Mouse (Mus musculus): ENCODE data around the gene Hoxc13. TPM values are rescaled to one million over a fixed set of nuclear protein-coding genes. Genes with fewer than 3 reads are reported as not detected.

The Hoxc13 gene
- polyA plus RNA-seq, 1 experiment = not detected

DNA sequence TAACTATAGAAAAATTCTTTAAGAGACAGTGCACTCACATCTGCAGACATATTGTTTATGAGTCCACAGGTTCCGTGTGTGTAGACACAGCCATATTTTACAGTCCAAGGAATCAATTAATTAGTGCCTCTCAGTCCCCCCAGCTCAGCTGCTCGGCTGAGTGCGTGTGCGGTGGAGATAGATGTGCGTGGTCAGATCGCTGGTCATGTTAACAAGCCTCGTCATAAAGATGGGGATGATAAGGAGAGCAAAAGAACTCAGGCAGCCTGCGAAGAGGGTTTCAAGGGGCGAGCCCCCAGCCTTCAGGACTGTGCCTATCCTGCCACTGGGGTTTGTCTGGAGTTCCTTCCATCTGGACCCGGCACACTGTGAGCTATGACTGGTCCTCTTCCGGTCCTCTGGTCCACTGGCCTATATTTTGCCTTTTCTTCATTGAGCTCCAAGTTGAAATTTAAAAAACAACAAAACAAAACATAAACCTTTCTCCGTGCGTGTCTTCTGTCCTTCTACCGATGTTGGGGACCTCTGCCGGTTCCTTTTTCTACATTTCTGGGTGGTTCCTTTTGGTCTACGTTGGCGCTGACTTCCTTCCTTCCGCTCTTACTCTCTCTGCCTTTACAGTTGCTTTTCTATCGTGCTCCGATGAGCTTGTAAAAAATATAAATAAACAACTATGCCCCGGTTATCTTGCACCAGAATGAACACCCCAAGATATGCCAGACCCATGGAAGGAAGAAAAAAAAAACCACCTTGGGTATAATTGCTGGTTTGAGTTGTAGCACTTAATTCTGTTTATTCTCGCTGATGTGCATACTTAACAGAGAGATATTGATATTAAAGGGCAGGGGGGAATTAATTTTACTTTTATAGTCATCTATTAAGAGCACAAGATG lies 24.5 kb downstream of the Hoxc13 start:
- Histone ChIP-seq H3K4me1 (ENCODE audit: control insufficient read depth, insufficient read depth, low read length) (0 out of 2 replicates have a peak, but pooled peaks cover 3% of the 10 kb centered on the region), H3K27ac (ENCODE audit: insufficient read depth, low read depth, low read length) (no peak overlapping the region), H3K4me3 (ENCODE audit: insufficient read depth, low read depth, low read length) (no peak overlapping the region)
- 14% methylated on average over 22 of the region's 22 CpGs for WGBS
- TF ChIP-seq CTCF (IDR thresholded peaks at IDR 0.05; ENCODE audit: insufficient read depth, low read depth, low read length) (no peak), POLR2A (IDR thresholded peaks at IDR 0.05; ENCODE audit: insufficient read depth, low read depth, low read length) (no peak)

DNA sequence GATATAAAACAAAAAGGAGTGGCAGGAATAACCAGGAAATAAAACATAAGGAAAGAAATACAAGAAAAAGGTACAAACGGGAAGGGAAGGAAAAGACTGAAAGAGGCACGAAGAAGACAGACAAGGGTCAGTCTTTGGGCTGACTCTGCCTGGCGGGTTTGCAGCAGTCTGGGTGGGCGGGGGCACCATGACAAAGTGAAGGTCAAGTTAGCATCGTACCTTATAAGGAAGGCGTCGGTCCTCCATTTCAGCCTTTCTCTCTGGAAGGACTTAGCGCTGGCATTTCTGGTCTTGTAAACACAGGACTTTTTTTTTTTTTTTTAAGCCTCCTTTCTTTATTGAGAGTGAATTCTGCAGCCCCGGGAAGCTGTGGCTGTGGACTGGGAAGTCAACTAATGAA lies 26.4 kb downstream of the Hoxc13 start:
- WGBS = 7% methylated on average over 9 of the region's 9 CpGs

DNA sequence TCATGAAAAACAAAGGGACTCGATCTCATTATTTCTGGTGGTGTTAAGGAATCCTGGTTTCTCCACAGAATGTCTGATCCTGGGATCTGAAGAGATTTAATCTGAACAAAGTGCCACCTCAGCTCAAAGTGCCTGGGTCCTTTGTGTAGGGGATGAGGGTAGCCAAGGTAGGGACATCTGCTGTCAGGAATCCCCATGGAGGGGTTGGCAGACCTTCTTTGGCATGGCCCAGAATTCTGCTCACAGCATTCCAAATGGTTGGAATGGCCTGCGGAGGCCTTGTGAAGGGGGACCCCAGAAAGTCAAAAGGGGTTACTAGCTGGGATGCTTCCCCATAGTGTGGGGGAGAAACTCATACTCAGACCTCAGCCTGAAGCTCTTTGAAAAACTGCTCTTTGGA lies 27.9 kb downstream of the Hoxc13 start:
- TF ChIP-seq CTCF (IDR thresholded peaks at IDR 0.05; ENCODE audit: insufficient read depth, low read depth, low read length) (no peak), POLR2A (IDR thresholded peaks at IDR 0.05; ENCODE audit: insufficient read depth, low read depth, low read length) (no peak)
- H3K27ac ChIP-seq (ENCODE audit: insufficient read depth, low read depth, low read length) = no peak overlapping the region
- no peaks in the 10 kb centered on the region for H3K4me1 ChIP-seq (ENCODE audit: control insufficient read depth, insufficient read depth, low read length)
- H3K4me3 ChIP-seq (ENCODE audit: insufficient read depth, low read depth, low read length) = no peak overlapping the region
- 18% methylated on average over 2 of the region's 2 CpGs for WGBS

More for the DNA sequence above, 26.4 kb downstream of the Hoxc13 start:
- H3K4me1 ChIP-seq (ENCODE audit: control insufficient read depth, insufficient read depth, low read length) = 0 out of 2 replicates have a peak, but pooled peaks cover 3% of the 10 kb centered on the region
- H3K4me3 ChIP-seq (ENCODE audit: insufficient read depth, low read depth, low read length) = no peak overlapping the region
- TF ChIP-seq CTCF (IDR thresholded peaks at IDR 0.05; ENCODE audit: insufficient read depth, low read depth, low read length) = no peak
- no peak for TF ChIP-seq POLR2A (IDR thresholded peaks at IDR 0.05; ENCODE audit: insufficient read depth, low read depth, low read length)
- H3K27ac ChIP-seq (ENCODE audit: insufficient read depth, low read depth, low read length) = no peak overlapping the region

DNA sequence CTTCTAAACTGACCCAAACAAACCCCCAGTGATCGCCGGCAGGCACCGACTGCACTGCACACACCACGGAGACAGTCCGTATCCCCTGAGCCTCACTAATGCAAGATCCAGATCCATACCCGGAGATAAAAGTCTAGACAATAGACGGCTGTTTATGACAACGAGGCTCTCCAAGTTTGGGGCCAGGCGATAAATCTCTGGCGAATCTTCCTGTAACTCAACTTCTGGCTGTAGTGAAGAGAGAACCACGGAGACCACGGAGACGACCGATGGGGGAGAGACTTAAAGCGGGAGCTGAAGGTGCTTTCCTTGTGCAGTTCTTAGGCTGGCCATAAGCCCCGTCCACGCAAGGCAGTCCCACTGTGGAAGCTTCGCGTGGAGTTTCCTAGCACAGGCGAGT lies 28.8 kb downstream of the Hoxc13 start:
- Histone ChIP-seq H3K27ac (ENCODE audit: insufficient read depth, low read depth, low read length) (no peak overlapping the region), H3K4me1 (ENCODE audit: control insufficient read depth, insufficient read depth, low read length) (no peaks in the 10 kb centered on the region), H3K4me3 (ENCODE audit: insufficient read depth, low read depth, low read length) (no peak overlapping the region)
- 2% methylated on average over 20 of the region's 20 CpGs for WGBS
- TF ChIP-seq POLR2A (IDR thresholded peaks at IDR 0.05; ENCODE audit: insufficient read depth, low read depth, low read length) (no peak), CTCF (IDR thresholded peaks at IDR 0.05; ENCODE audit: insufficient read depth, low read depth, low read length) (no peak)

DNA sequence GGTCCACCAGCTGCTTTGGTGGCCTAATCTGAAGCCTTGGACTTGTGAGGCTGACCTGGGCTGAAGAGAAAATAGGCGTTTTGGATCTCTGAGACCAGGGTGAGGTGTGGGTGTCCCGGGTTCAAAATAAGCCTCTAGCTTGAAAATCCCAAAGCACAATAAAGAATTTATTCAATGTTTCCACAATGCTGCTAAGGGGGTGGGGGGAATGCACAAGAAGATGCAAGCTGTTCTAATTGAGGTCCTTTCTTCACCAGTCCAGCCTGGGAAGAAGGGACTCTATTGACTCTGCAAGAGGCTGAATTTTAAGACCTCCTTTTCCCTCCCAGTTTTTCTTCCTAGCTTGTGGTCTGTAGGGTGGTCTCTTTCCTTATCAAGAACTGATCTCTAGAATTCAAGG lies 30.0 kb downstream of the Hoxc13 start:
- WGBS = 10% methylated on average over 2 of the region's 2 CpGs
- Histone ChIP-seq H3K4me3 (ENCODE audit: insufficient read depth, low read depth, low read length) (no peak overlapping the region), H3K4me1 (ENCODE audit: control insufficient read depth, insufficient read depth, low read length) (no peaks in the 10 kb centered on the region), H3K27ac (ENCODE audit: insufficient read depth, low read depth, low read length) (no peak overlapping the region)
- TF ChIP-seq POLR2A (IDR thresholded peaks at IDR 0.05; ENCODE audit: insufficient read depth, low read depth, low read length) (no peak), CTCF (IDR thresholded peaks at IDR 0.05; ENCODE audit: insufficient read depth, low read depth, low read length) (no peak)

GRCm38 (mm10) chr15:102953561-102953960 lies 32.7 kb downstream of the Hoxc13 start:
- TF ChIP-seq POLR2A (IDR thresholded peaks at IDR 0.05; ENCODE audit: insufficient read depth, low read depth, low read length) = no peak
- no peak overlapping the region for H3K4me3 ChIP-seq (ENCODE audit: insufficient read depth, low read depth, low read length)
- 7% methylated on average over 6 of the region's 6 CpGs for WGBS
- H3K27ac ChIP-seq (ENCODE audit: insufficient read depth, low read depth, low read length) = no peak overlapping the region
- no peaks in the 10 kb centered on the region for H3K4me1 ChIP-seq (ENCODE audit: control insufficient read depth, insufficient read depth, low read length)

GRCm38 (mm10) chr15:102954192-102955006 lies 33.5 kb downstream of the Hoxc13 start, which contains the start of gene Hoxc11:
TSS of gene Hoxc11 (plus strand) at chr15:102954427.
- Histone ChIP-seq H3K27ac (ENCODE audit: insufficient read depth, low read depth, low read length) (no peak within 1 kb of the TSS), H3K4me1 (ENCODE audit: control insufficient read depth, insufficient read depth, low read length) (no peaks in the 10 kb centered on the region), H3K4me3 (ENCODE audit: insufficient read depth, low read depth, low read length) (no peak within 1 kb of the TSS)
- TF ChIP-seq CTCF (IDR thresholded peaks at IDR 0.05; ENCODE audit: insufficient read depth, low read depth, low read length) (no peak), POLR2A (IDR thresholded peaks at IDR 0.05; ENCODE audit: insufficient read depth, low read depth, low read length) (no peak)
- WGBS = 2% methylated on average over 57 of the region's 57 CpGs

DNA sequence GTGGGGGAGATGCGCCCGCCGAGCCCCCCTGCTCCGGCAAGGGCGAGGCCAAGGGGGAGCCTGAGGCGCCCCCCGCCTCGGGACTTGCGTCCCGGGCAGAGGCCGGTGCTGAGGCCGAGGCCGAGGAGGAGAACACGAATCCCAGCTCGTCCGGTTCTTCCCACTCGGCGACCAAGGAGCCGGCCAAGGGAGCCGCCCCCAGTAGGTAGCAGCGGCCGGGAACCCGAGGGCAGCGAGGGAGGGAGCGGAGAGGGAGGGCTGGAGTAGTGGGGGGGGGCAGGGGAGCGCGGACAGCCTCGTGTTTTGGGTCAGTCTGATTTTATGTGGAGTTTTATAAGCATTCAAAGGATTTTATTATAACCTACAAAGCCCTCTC lies 34.1 kb downstream of the Hoxc13 start:
- TF ChIP-seq POLR2A (IDR thresholded peaks at IDR 0.05; ENCODE audit: insufficient read depth, low read depth, low read length) (no peak), CTCF (IDR thresholded peaks at IDR 0.05; ENCODE audit: insufficient read depth, low read depth, low read length) (no peak)
- Histone ChIP-seq H3K27ac (ENCODE audit: insufficient read depth, low read depth, low read length) (no peak overlapping the region), H3K4me1 (ENCODE audit: control insufficient read depth, insufficient read depth, low read length) (no peaks in the 10 kb centered on the region), H3K4me3 (ENCODE audit: insufficient read depth, low read depth, low read length) (no peak overlapping the region)
- 2% methylated on average over 28 of the region's 28 CpGs for WGBS
